Mouse (Mus musculus): ENCODE results near the gene Cmah. TPM values are rescaled to one million over a fixed set of nuclear protein-coding genes. Genes with fewer than 3 reads are reported as not detected.
"Not testable (repeated sequence)": the region's sequence is repeated elsewhere in the genome, so short reads cannot be mapped to it uniquely, and the experiment has no call there.

Gene Cmah
- polyA plus RNA-seq, 1 experiment from 2014 or later, result 0.11 TPM

DNA sequence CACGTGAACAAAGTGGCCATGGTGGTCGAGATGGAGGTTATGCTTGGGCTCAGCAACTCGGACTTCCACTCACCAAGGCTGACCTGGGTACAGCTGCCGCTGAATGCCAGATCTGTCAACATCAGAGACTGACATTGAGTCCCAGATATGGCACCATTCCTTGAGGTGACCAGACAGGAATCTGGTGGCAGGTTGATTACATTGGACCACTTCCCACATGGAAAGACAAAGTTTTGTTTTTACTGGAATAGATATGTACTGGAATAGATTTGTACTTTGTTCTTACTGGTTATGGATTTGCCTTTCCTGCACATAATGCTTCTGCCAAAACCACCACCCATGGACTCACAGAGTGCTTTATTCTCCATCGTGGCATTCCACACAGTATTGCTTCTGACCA lies 27.5 kb downstream of the Cmah start:
- no peak overlapping the region for H3K9ac ChIP-seq (replicated peaks)

DNA sequence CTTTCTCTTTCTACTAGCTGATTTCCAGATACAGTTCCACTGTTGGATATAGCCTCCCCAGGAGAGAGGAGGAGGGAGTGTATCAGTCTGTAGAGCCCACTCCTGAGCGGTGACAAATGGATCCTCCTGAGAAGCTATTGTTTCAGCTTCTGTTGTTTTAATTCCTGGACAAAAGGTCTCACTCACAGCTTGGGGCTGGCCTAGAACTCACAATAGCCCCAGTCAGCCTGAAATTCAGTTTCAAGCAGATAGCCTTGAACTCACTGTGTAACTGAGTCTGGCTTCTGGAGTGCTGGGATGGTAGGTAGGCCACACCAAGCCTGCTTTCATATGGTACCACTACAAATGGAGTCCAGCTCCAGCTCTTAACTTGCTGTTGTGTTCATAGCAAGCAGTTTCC lies 32.0 kb downstream of the Cmah start:
- H3K27ac ChIP-seq (replicated peaks), result no peak overlapping the region
- no peaks in the 10 kb centered on the region for H3K36me3 ChIP-seq
- H3K27me3 ChIP-seq, result no peaks in the 10 kb centered on the region
- no peak for ATAC-seq (replicated peaks)
- no peak overlapping the region for H3K4me2 ChIP-seq (replicated peaks)
- H3K4me1 ChIP-seq, result no peaks in the 10 kb centered on the region
- WGBS, result 41% methylated on average over 1 of the region's 1 CpGs
- no peak overlapping the region for H3K4me3 ChIP-seq
- H3K9ac ChIP-seq (replicated peaks), result no peak overlapping the region
- H3K9me3 ChIP-seq, result no peaks in the 10 kb centered on the region

More for the DNA sequence above, 27.5 kb downstream of the Cmah start:
- Histone ChIP-seq H3K36me3 (no peaks in the 10 kb centered on the region), H3K27ac (replicated peaks) (no peak overlapping the region), H3K4me3 (no peak overlapping the region), H3K9me3 (no peaks in the 10 kb centered on the region), H3K4me2 (replicated peaks) (no peak overlapping the region), H3K27me3 (no peaks in the 10 kb centered on the region), H3K4me1 (no peaks in the 10 kb centered on the region)
- ATAC-seq (replicated peaks), result no peak
- WGBS, result 84% methylated on average over 5 of the region's 5 CpGs

DNA sequence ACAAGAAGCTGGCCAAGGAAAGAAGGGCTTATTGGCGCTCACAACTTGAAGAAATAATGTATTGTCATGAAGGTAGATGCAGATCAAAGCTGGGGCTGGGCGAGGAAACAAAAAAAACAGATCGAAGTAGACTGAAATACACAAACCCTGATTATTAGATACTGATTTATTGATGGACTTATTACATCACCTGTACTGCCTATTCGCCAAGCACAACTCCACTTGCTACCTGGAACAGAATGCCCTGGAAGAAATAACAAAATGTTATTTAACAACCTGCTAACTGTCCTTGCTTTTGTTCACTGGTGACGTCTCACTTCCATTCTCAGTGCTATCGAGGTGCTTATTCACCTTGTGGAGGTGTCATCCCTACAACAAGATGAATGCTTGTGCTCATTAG lies 38.0 kb downstream of the Cmah start:
- no peak overlapping the region for H3K9ac ChIP-seq (replicated peaks)
- H3K4me2 ChIP-seq (replicated peaks), result no peak overlapping the region
- H3K9me3 ChIP-seq, result no peaks in the 10 kb centered on the region
- 94% methylated on average over 6 of the region's 6 CpGs for WGBS
- H3K27ac ChIP-seq (replicated peaks), result no peak overlapping the region
- no peaks in the 10 kb centered on the region for H3K27me3 ChIP-seq
- H3K4me3 ChIP-seq, result no peak overlapping the region
- ATAC-seq (replicated peaks), result no peak
- no peaks in the 10 kb centered on the region for H3K4me1 ChIP-seq
- H3K36me3 ChIP-seq, result no peaks in the 10 kb centered on the region

DNA sequence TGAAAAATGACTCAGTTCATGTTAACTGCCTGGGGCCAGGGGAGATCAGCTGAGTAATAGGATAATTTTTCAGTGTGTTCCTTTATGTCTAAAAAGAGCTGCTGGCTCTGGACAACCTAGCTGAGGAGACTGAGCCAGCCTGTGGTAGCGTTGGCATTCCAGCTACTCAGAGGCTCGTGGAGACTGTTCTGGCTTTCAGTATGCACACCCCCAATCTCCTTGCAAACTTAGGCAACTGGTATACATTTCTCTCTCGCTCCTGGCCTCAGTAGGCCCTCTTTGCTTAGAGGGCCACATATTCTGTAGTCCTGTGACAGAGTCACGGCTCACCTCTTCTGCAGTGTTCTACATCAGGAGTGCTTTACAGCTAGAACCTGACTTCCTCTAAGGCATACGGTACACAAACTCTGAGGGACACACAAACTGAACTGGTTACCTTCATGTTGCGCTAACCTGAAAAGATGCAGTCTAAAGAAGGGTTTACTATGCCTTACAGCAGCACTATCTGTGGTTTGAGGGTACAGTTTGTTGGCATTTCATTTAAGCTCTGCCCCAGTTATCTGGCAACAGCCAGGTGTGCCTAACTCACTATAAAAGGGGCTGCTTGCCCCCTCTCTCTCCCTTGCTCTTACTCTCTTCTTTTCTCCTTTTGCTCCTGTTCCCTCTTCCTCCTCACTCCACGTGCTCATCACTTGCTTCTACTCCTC lies 45.8 kb downstream of the Cmah start:
- Histone ChIP-seq H3K4me2 (replicated peaks) (no peak overlapping the region), H3K9ac (replicated peaks) (no peak overlapping the region), H3K4me1 (no peaks in the 10 kb centered on the region), H3K4me3 (no peak overlapping the region), H3K9me3 (no peaks in the 10 kb centered on the region), H3K27ac (replicated peaks) (no peak overlapping the region), H3K27me3 (no peaks in the 10 kb centered on the region), H3K36me3 (no peaks in the 10 kb centered on the region)
- no peak for ATAC-seq (replicated peaks)
- WGBS, result 93% methylated on average over 7 of the region's 7 CpGs

DNA sequence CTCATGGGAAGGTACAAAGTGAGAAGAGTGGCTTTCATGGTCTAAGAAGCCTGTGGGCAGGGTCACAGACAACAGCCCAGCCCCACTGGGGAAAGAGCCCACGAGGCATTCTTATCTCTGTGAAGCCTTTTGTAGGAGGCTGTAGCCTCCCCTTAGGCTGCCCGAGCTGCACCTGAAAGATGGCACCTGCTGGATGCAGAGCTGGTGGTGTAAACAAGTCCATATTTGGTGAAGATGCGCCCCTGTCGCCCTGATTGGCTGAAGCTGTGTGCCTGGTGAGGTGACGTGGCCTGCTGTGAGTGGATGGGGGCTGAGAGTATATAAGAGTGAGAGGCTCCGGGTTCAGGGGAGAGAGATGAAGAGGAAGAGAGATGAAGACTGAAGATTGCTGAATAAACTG lies 47.4 kb downstream of the Cmah start:
- H3K4me1 ChIP-seq; H3K36me3 ChIP-seq; H3K9ac ChIP-seq (replicated peaks); H3K27ac ChIP-seq (replicated peaks); ATAC-seq (replicated peaks); H3K27me3 ChIP-seq; H3K4me3 ChIP-seq; H3K4me2 ChIP-seq (replicated peaks); H3K9me3 ChIP-seq: not testable (repeated sequence)
- 81% methylated on average over 6 of the region's 6 CpGs for WGBS

DNA sequence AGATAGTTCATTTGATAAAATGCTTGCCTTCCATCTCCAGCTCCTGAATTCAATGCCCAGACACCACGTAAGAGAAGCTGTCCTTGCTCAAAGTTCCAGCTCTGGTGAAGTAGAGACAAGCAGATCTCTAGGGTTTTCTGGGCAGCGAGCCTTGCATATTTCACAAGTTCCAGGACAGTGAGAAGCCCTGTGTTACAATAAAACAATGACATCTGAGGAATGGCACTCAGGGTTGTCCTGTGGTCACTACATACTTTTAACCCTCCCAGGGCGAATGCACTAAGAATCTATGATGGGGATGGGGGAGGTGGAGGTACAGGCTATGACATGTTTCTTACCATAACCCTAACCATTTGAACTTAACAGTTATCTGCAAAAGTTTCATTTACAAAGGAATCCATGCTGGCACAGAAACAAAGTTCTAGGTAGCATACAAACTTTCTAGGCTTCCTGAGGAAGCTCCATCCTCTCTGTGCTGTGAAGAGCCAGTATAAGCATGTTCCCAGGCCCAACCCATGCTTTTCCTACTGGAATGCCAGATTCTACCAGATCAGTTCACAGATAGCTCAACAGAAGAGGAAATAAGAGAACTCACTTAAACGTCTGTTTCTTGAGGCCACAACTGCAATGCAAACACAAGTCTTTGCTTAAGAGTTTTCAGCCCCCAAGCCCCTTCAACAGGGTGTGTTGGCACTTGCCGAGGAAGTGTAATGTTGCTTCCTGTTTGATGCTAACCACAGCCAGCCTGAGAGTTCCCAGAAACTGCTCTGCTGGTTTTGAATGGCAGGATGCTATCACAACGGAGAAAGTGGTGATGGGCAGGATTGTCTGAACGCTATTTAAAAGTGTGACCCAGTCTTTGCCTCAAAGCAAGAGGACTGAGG lies 48.4 kb downstream of the Cmah start:
- Histone ChIP-seq H3K36me3 (no peaks in the 10 kb centered on the region), H3K4me1 (no peaks in the 10 kb centered on the region), H3K27me3 (no peaks in the 10 kb centered on the region), H3K9ac (replicated peaks) (no peak overlapping the region), H3K27ac (replicated peaks) (no peak overlapping the region), H3K9me3 (no peaks in the 10 kb centered on the region), H3K4me3 (no peak overlapping the region), H3K4me2 (replicated peaks) (no peak overlapping the region)
- 87% methylated on average over 7 of the region's 7 CpGs for WGBS
- ATAC-seq (replicated peaks), result no peak

DNA sequence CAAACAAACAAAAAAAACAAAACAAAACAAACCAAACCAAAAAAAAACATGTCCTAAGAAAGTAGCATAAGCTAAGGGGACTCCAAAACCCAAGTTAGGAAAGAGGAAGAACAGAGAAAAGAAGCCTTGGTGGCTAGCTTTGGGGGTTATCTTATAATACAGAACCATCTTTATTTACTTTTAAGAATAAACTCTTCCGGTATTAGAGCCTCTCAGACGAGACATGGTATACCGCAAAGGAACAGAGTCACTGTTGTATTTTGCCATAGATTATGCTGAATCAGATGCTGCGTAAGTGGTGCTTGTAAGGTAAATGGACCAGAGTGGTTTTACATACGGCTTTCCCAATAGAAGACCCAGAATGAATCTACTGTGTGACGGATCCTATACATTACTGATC lies 53.5 kb downstream of the Cmah start:
- no peak overlapping the region for H3K4me2 ChIP-seq (replicated peaks)
- no peak for ATAC-seq (replicated peaks)
- H3K9ac ChIP-seq (replicated peaks), result no peak overlapping the region
- H3K4me1 ChIP-seq, result peaks cover 10% of the 10 kb centered on the region; the same call in 1 of the 2 replicates
- WGBS, result 88% methylated on average over 6 of the region's 6 CpGs
- H3K36me3 ChIP-seq, result no peaks in the 10 kb centered on the region
- no peak overlapping the region for H3K27ac ChIP-seq (replicated peaks)
- no peaks in the 10 kb centered on the region for H3K9me3 ChIP-seq
- no peaks in the 10 kb centered on the region for H3K27me3 ChIP-seq
- no peak overlapping the region for H3K4me3 ChIP-seq

DNA sequence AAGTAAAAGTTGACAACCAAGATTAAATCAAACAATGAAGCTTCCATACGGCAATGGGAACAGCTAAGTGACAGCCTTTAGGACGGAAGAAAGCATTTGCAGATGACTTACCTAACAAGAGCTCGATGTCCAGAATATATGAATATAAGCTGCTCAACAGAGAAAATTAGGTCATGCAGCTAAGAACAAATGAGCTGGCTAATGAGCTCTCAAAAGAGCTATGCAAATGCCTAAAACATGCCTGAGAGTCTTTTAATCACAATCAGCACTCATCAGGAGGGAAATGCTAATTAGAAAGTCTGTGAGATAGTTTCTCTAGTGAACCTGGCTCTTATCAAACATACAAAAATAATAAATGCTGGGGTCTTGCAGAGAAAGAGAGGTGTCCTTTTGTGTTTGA lies 56.7 kb downstream of the Cmah start:
- Histone ChIP-seq H3K4me2 (replicated peaks) (no peak overlapping the region), H3K9me3 (no peaks in the 10 kb centered on the region), H3K9ac (replicated peaks) (no peak overlapping the region), H3K4me1 (peaks cover 10% of the 10 kb centered on the region; the same call in 1 of the 2 replicates), H3K4me3 (no peak overlapping the region), H3K27ac (replicated peaks) (no peak overlapping the region), H3K27me3 (no peaks in the 10 kb centered on the region), H3K36me3 (no peaks in the 10 kb centered on the region)
- ATAC-seq (replicated peaks), result peak; percentile 63
- WGBS, result 11% methylated on average over 3 of the region's 3 CpGs

DNA sequence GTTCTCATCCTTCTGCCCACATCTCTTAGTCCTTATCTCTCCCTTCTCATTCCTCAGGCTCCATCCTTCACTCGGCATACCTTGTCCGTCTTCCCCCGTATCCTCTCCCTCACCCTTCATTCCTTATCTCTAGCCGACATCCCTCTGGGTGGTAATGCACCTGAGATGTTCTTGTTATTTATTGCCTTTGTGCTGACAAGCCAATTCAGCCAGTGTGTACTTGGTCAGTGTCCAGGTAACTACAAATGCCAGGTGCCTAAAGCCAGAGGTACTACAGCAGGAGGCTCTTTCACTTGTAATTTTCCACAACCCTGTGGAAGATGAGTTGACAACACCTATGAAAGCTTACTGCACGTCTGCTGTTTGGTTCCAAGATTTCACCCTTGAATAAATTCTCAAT lies 64.7 kb downstream of the Cmah start:
- no peak for ATAC-seq (replicated peaks)
- 90% methylated on average over 5 of the region's 5 CpGs for WGBS
- Histone ChIP-seq H3K36me3 (no peaks in the 10 kb centered on the region), H3K9ac (replicated peaks) (no peak overlapping the region), H3K4me2 (replicated peaks) (no peak overlapping the region), H3K4me1 (peaks cover 10% of the 10 kb centered on the region), H3K27ac (replicated peaks) (no peak overlapping the region), H3K9me3 (no peaks in the 10 kb centered on the region), H3K4me3 (no peak overlapping the region), H3K27me3 (no peaks in the 10 kb centered on the region)

DNA sequence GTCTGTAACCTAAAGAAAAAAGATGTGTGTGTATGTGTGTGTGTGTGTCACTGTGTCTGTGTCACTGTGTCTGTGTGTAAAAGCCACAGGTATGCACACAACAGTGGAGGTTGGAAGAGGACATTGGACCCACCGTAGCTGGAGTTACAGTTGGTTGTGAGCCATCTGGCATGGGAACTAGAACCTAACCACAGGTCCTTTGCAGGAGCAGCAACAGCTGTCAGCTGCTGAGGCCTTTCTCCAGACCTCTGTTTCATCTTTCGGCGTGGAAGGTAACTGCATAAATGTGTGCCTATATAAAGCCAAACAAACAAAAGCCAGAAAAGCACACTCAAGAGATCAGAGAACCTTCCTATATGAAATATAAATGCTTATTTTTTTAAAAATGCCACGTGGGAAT lies 65.5 kb downstream of the Cmah start:
- H3K9ac ChIP-seq (replicated peaks), result no peak overlapping the region
- no peaks in the 10 kb centered on the region for H3K36me3 ChIP-seq
- no peak for ATAC-seq (replicated peaks)
- 62% methylated on average over 4 of the region's 4 CpGs for WGBS
- no peak overlapping the region for H3K4me3 ChIP-seq
- H3K27me3 ChIP-seq, result no peaks in the 10 kb centered on the region
- H3K4me2 ChIP-seq (replicated peaks), result no peak overlapping the region
- H3K27ac ChIP-seq (replicated peaks), result no peak overlapping the region
- no peaks in the 10 kb centered on the region for H3K9me3 ChIP-seq
- peaks cover 10% of the 10 kb centered on the region for H3K4me1 ChIP-seq

DNA sequence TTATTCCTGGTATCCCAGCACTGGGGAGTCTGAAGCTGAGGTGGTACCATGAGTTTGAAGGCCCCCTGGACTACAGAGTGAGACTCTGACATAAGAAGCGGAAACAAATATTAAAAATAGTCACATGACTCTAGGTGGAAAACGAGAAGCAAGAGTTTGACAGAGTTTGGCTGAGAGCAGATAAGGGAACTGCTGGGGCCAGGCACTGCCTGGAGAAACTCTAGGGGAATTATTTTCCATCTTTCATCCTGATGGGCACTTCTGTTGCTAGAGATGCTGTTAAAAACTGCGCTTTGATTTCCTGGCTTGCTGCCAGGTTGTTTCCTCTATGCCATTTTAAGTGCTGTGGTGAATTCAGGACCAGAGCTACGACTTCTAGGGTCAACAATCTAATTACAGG lies 65.9 kb downstream of the Cmah start:
- peaks cover 10% of the 10 kb centered on the region for H3K4me1 ChIP-seq
- ATAC-seq (replicated peaks), result no peak
- no peak overlapping the region for H3K27ac ChIP-seq (replicated peaks)
- H3K36me3 ChIP-seq, result no peaks in the 10 kb centered on the region
- H3K9ac ChIP-seq (replicated peaks), result no peak overlapping the region
- 32% methylated on average over 4 of the region's 4 CpGs for WGBS
- no peak overlapping the region for H3K4me2 ChIP-seq (replicated peaks)
- H3K27me3 ChIP-seq, result no peaks in the 10 kb centered on the region
- H3K9me3 ChIP-seq, result no peaks in the 10 kb centered on the region
- no peak overlapping the region for H3K4me3 ChIP-seq

DNA sequence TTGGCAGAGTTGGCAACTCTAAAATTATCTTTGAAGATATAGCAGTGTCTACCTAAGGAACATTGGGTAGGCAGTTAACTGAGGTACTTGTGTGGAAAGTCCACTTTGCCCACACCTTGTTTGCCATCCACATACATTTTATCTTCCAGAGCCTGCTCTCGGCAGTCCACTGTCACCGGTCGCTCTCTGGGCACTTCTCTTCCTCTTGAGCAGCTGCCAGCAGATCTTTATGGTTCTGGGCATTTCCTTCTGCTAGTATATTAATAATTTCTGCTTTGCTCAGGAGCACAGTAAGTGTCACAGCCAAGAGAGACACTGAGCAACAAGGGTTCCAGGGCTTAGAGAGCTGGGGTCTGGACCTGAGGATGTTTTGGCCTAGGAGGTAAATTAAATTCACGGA lies 68.6 kb downstream of the Cmah start:
- WGBS, result 94% methylated on average over 4 of the region's 4 CpGs
- no peaks in the 10 kb centered on the region for H3K9me3 ChIP-seq
- H3K36me3 ChIP-seq, result no peaks in the 10 kb centered on the region
- ATAC-seq (replicated peaks), result no peak
- H3K27me3 ChIP-seq, result no peaks in the 10 kb centered on the region
- H3K4me3 ChIP-seq, result no peak overlapping the region
- no peak overlapping the region for H3K9ac ChIP-seq (replicated peaks)
- H3K27ac ChIP-seq (replicated peaks), result no peak overlapping the region
- no peak overlapping the region for H3K4me2 ChIP-seq (replicated peaks)
- peaks cover 10% of the 10 kb centered on the region for H3K4me1 ChIP-seq

Data from forebrain, embryonic 15.5 days (tissue).